Mouse (Mus musculus): ENCODE data around the gene Zfp697.
"Not testable (repeated sequence)": the region's sequence is repeated elsewhere in the genome, so short reads cannot be mapped to it uniquely, and the experiment has no call there.

Zfp697 gene

GRCm38 (mm10) chr3:98726281-98726680 is 344.0 kb downstream of the Zfp697 start:
- DNase-seq, result no peak

DNA sequence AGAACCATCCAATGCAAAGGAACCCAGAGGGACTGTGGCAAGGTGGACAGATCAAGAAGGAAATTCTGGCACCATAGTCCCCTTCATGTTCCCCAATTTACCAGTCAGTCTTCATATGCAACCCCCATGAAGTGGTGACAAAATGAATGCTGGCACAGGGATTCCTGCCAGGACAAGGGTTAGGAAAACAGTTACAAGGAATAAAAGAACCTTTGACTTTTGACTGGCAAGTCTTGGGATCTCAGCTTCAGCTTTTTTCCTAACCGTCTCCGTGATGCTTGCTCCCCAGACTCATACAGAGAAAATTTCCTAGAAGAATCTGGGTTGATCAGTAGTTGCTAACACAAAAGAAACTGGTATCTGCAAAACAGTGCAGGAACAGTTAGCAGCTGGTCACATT is 351.5 kb downstream of the Zfp697 start:
- DNase-seq, result no peak

GRCm38 (mm10) chr3:98734340-98734739 is 352.1 kb downstream of the Zfp697 start:
- no peak for DNase-seq

- DNase-seq, result not testable (repeated sequence)
These were observed 358.8 kb downstream of the Zfp697 start for GRCm38 (mm10) chr3:98741043-98741442.

DNA sequence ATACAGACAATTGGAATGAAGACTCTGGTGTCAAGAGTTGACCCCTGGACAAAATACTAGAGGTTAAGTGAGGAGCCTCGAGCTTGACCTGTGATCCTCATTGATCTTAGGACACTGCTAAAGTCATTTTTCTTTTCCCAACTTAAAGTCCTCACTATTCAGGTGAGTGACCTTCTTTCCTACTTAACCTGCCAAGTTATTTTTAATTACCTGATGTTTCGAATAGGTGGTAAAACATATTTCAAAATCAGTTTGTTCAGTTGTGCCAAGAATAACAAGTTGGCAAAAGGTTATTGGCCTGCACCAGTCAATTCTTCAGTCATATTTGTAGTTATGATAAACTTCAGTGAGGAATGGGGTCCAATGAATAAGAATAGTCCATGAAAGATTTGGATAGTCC is 369.9 kb downstream of the Zfp697 start:
- no peak for DNase-seq

GRCm38 (mm10) chr3:98756836-98757235 is 374.6 kb downstream of the Zfp697 start:
- no peak for DNase-seq

- no peak for DNase-seq
These were observed 381.9 kb downstream of the Zfp697 start for GRCm38 (mm10) chr3:98764155-98764554.

DNA sequence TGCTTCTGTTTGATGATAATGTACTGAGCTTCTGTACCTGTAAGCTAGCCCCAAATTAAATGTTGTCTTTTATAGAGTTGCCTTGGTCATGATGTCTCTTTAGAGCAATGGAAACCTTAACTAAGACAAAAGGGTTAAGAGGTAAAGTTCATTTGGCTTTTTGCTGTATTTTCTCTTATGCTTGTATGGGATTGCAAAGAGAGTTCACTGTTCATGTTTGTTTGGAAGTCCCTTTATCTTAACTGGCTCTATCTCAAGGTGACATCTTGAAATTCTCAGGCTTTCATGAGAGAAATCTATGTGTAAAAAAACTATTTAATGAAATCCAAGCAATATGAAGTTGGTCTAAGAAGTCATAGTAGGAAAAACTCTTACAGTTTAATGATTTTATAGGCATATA is 398.7 kb downstream of the Zfp697 start:
- no peak for DNase-seq

DNA sequence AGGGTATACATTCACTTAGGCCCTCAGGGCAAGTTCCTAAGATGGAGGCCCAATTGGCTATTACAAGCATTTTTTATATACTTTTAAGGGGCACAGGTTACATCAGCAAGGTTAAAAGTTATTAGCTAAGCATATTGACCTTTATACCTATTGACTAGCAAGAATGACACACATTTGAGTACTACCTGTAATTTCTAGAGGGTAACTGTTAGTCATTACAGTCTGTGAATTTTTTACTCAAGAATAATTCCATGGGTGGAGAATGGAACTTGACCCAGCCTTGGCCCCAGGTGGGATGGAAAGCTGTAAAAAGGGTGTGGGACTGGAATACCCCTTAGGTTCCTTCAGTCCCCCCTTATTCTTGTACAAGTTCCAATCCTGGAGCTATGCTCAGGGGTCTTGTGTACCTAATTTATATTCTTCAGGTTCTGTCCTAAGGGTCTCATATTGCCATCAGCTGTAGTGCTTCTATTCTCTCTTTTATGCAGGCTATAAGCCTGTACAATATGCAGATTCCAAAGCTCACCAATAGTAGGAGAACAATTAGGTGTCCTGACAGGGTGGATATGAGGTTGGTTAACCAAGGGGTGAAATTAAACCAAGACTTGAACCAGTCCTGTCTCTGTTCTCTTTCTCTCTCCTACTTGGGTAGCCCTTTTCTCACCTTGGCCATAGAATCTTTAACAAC is 400.1 kb downstream of the Zfp697 start:
- DNase-seq, result no peak

GRCm38 (mm10) chr3:98786551-98786950 is 404.3 kb downstream of the Zfp697 start:
- DNase-seq, result no peak
